ENCODE assay signal across 8 mouse cellular contexts in genomic region chr4:141367997-141368791, GRCm38 (mm10). TPM values are rescaled to one million over a fixed set of nuclear protein-coding genes. Genes with fewer than 3 reads are reported as not detected.
DNase-seq lines count a peak whose midpoint lies in the region; ATAC-seq lines count a peak whose summit lies in the region.

Gene Fam131c, plus strand, starts transcription at chr4:141368220.

- no peaks in the 10 kb centered on the region for H3K36me3 ChIP-seq in neural tube, embryonic 11.5 days (ENCODE audit: control insufficient read depth, insufficient read depth, low read length)
- H3K36me3 ChIP-seq in embryonic facial prominence, embryonic 11.5 days (replicated peaks; ENCODE audit: control insufficient read depth, insufficient read depth, low read depth, low read length): no peaks in the 10 kb centered on the region
- H3K36me3 ChIP-seq in hindbrain, embryonic 15.5 days: no peaks in the 10 kb centered on the region
- no peaks in the 10 kb centered on the region for H3K36me3 ChIP-seq in liver, embryonic 13.5 days

- H3K4me2 ChIP-seq in neural tube, embryonic 11.5 days (ENCODE audit: low read depth): peak within 1 kb of the TSS; percentile 96
- H3K4me2 ChIP-seq in embryonic facial prominence, embryonic 11.5 days (ENCODE audit: low read depth, low read length): peak within 1 kb of the TSS; percentile 98
- H3K4me2 ChIP-seq in hindbrain, embryonic 15.5 days: peak within 1 kb of the TSS; percentile 94
- H3K4me2 ChIP-seq in liver, embryonic 13.5 days: peak within 1 kb of the TSS; percentile 70

- H3K27me3 ChIP-seq in neural tube, embryonic 11.5 days (ENCODE audit: control insufficient read depth, insufficient read depth, low read length): peaks cover 32% of the 10 kb centered on the region
- H3K27me3 ChIP-seq in embryonic facial prominence, embryonic 11.5 days (ENCODE audit: control insufficient read depth, insufficient read depth, low read length): peaks cover 32% of the 10 kb centered on the region
- peaks cover 29% of the 10 kb centered on the region for H3K27me3 ChIP-seq in hindbrain, embryonic 15.5 days
- H3K27me3 ChIP-seq in liver, embryonic 13.5 days: peaks cover 71% of the 10 kb centered on the region

- H3K27ac ChIP-seq in neural tube, embryonic 11.5 days (ENCODE audit: low read depth, low read length): no peak within 1 kb of the TSS
- H3K27ac ChIP-seq in embryonic facial prominence, embryonic 11.5 days (replicated peaks; ENCODE audit: low read depth, low read length): no peak within 1 kb of the TSS
- H3K27ac ChIP-seq in hindbrain, embryonic 15.5 days (replicated peaks): no peak within 1 kb of the TSS
- H3K27ac ChIP-seq in liver, embryonic 13.5 days: no peak within 1 kb of the TSS

- DNase-seq in neural tube, embryonic 11.5 days (ENCODE audit: low spot score): peak; percentile 49
- no peak for DNase-seq in neural tube, embryonic 10.5 days (ENCODE audit: extremely low spot score, low spot score)
- DNase-seq in embryonic facial prominence, embryonic 11.5 days (ENCODE audit: low spot score): peak; percentile 59
- no peak for DNase-seq in liver, embryonic 13.5 days
- peak; percentile 56 for DNase-seq in retina, embryonic 14.5 days (ENCODE audit: low spot score)
- DNase-seq in urinary bladder, adult 2 months (ENCODE audit: low spot score): no peak

- H3K4me1 ChIP-seq in neural tube, embryonic 11.5 days (ENCODE audit: control insufficient read depth, insufficient read depth, low read length): no peaks in the 10 kb centered on the region
- no peaks in the 10 kb centered on the region; the same call in 1 of the 2 replicates for H3K4me1 ChIP-seq in embryonic facial prominence, embryonic 11.5 days (ENCODE audit: control insufficient read depth, insufficient read depth, low read length)
- H3K4me1 ChIP-seq in hindbrain, embryonic 15.5 days (replicated peaks): peaks cover 13% of the 10 kb centered on the region
- peaks cover 7% of the 10 kb centered on the region for H3K4me1 ChIP-seq in liver, embryonic 13.5 days (replicated peaks)

- WGBS in neural tube, embryonic 11.5 days: 1% methylated on average over 54 of the region's 71 CpGs
- under 1% methylated on average over 49 of the region's 71 CpGs for WGBS in embryonic facial prominence, embryonic 11.5 days
- under 1% methylated on average over 55 of the region's 71 CpGs for WGBS in hindbrain, embryonic 15.5 days
- WGBS in liver, embryonic 13.5 days (ENCODE audit: insufficient replicate concordance): 2% methylated on average over 54 of the region's 71 CpGs

- peak within 1 kb of the TSS; percentile 51 for H3K4me3 ChIP-seq in neural tube, embryonic 11.5 days (ENCODE audit: low read depth, low read length)
- peak within 1 kb of the TSS; percentile 48 for H3K4me3 ChIP-seq in embryonic facial prominence, embryonic 11.5 days (ENCODE audit: low read depth, low read length)
- peak within 1 kb of the TSS; percentile 66 for H3K4me3 ChIP-seq in hindbrain, embryonic 15.5 days
- peak within 1 kb of the TSS; percentile 49 for H3K4me3 ChIP-seq in liver, embryonic 13.5 days (replicated peaks)

- ATAC-seq in neural tube, embryonic 11.5 days (ENCODE audit: insufficient read depth, low FRiP score, low TSS enrichment): peak; percentile 40; the same call in 1 of the 2 replicates
- ATAC-seq in embryonic facial prominence, embryonic 11.5 days (replicated peaks; ENCODE audit: insufficient number of reproducible peaks, low FRiP score, low TSS enrichment, low read depth): no peak
- ATAC-seq in hindbrain, embryonic 15.5 days (ENCODE audit: low FRiP score, low read depth): peak; percentile 39; the same call in 1 of the 2 replicates
- no peak for ATAC-seq in liver, embryonic 13.5 days (ENCODE audit: low read depth)
- no peak for ATAC-seq in cerebellum, adult (ENCODE audit: insufficient number of reproducible peaks, low FRiP score, low TSS enrichment)

- peak within 1 kb of the TSS; percentile 71 for H3K9ac ChIP-seq in neural tube, embryonic 11.5 days (ENCODE audit: low read length)
- H3K9ac ChIP-seq in embryonic facial prominence, embryonic 11.5 days (replicated peaks; ENCODE audit: low read length): peak within 1 kb of the TSS; percentile 59
- peak within 1 kb of the TSS; percentile 64 for H3K9ac ChIP-seq in hindbrain, embryonic 15.5 days
- H3K9ac ChIP-seq in liver, embryonic 13.5 days: no peak within 1 kb of the TSS

- no peaks in the 10 kb centered on the region for H3K9me3 ChIP-seq in neural tube, embryonic 11.5 days (ENCODE audit: control insufficient read depth, low read length)
- H3K9me3 ChIP-seq in embryonic facial prominence, embryonic 11.5 days (replicated peaks; ENCODE audit: control insufficient read depth, low read length): no peaks in the 10 kb centered on the region
- no peaks in the 10 kb centered on the region for H3K9me3 ChIP-seq in hindbrain, embryonic 15.5 days
- H3K9me3 ChIP-seq in liver, embryonic 13.5 days (replicated peaks): no peaks in the 10 kb centered on the region

RNA-seq across cellular contexts. Expression of gene Fam131c, which starts in this region (rescaled TPM):
- polyA plus RNA-seq in neural tube, embryonic 11.5 days (2014; fragmentation: Nextera tagmentation; extraction: Ambion mirVana): 0.34 and 0.85 TPM in 2 replicates
- polyA plus RNA-seq in embryonic facial prominence, embryonic 11.5 days (2014; fragmentation: Nextera tagmentation; extraction: Ambion mirVana): 0.76 and 1.3 TPM in 2 replicates
- polyA plus RNA-seq in hindbrain, embryonic 15.5 days (2015; fragmentation: Nextera tagmentation; extraction: Ambion mirVana): 42.1 and 42.5 TPM in 2 replicates
- polyA plus RNA-seq in liver, embryonic 13.5 days (2015; fragmentation: Nextera tagmentation; extraction: Ambion mirVana): 0.09 TPM in 1 of 2 replicates, not detected in the other
- 0.28 and 0.66 TPM in 2 replicates for polyA plus RNA-seq in urinary bladder, adult 2 months (2012; rRNA removed)

Comparison
In these comparisons a context has a peak if more than half of its experiments do, and no peak if none do; other contexts are left out.
1. RNA of gene Fam131c (polyA plus RNA-seq): 42.1 to 42.5 TPM in hindbrain, embryonic 15.5 days; 0.34 to 0.85 TPM in neural tube, embryonic 11.5 days, 0.76 to 1.3 TPM in embryonic facial prominence, embryonic 11.5 days, 0.28 to 0.66 TPM in urinary bladder, adult 2 months and 0.09 TPM in liver, embryonic 13.5 days; every median in the first group is over 10 times any median in the second.
2. Peak in DNase-seq, ATAC-seq, H3K4me3 ChIP-seq, H3K9ac ChIP-seq and H3K4me2 ChIP-seq in neural tube, embryonic 11.5 days; RNA of the gene not detected or under 1 TPM.
3. DNase-seq: peak in embryonic facial prominence, embryonic 11.5 days (single experiment) and retina, embryonic 14.5 days (single experiment); none in neural tube, embryonic 10.5 days (single experiment), liver, embryonic 13.5 days (single experiment) and urinary bladder, adult 2 months (single experiment).
4. Peak in every context shown above with its lines, with median percentiles within 50 percentile points of each other: H3K4me2 ChIP-seq and H3K4me3 ChIP-seq.